Mouse (Mus musculus): ENCODE results near the gene Mark4. TPM values are rescaled to one million over a fixed set of nuclear protein-coding genes. Genes with fewer than 3 reads are reported as not detected.

The Mark4 gene
- polyA plus RNA-seq, 1 experiment from 2014 or later: 7.4 TPM

- peaks cover 9% of the 10 kb centered on the region for H3K36me3 ChIP-seq (ENCODE audit: insufficient read depth, low read length)
- no peak overlapping the region for H3K27ac ChIP-seq (ENCODE audit: low read length)
- H3K9ac ChIP-seq (replicated peaks; ENCODE audit: low read depth): no peak overlapping the region
- no peaks in the 10 kb centered on the region for H3K9me3 ChIP-seq (ENCODE audit: low read length)
- ATAC-seq: no peak
- no peaks in the 10 kb centered on the region for H3K4me1 ChIP-seq (ENCODE audit: insufficient read depth, low read depth, low read length)
- TF ChIP-seq EP300 (IDR thresholded peaks at IDR 0.05): no peak
- TF ChIP-seq CTCF (IDR thresholded peaks at IDR 0.05): no peak
- H3K4me2 ChIP-seq (replicated peaks; ENCODE audit: low read depth, low read length): no peak overlapping the region
- DNase-seq (ENCODE audit: low spot score): no peak
- WGBS: 70% methylated on average over 12 of the region's 12 CpGs
- H3K27me3 ChIP-seq (replicated peaks; ENCODE audit: insufficient read depth, low read length): no peaks in the 10 kb centered on the region
- H3K4me3 ChIP-seq (ENCODE audit: low read depth, low read length): no peak overlapping the region
Measured at GRCm38 (mm10) chr7:19449165-19449564, 9.5 kb downstream of the Mark4 start.

GRCm38 (mm10) chr7:19447689-19448088 is 10.9 kb downstream of the Mark4 start:
- no peak overlapping the region for H3K4me3 ChIP-seq (ENCODE audit: low read depth, low read length)
- H3K9ac ChIP-seq (replicated peaks; ENCODE audit: low read depth): no peak overlapping the region
- H3K27ac ChIP-seq (ENCODE audit: low read length): no peak overlapping the region
- H3K4me1 ChIP-seq (ENCODE audit: insufficient read depth, low read depth, low read length): no peaks in the 10 kb centered on the region
- DNase-seq (ENCODE audit: low spot score) (no peak), ATAC-seq (no peak)
- no peak for TF ChIP-seq CTCF (IDR thresholded peaks at IDR 0.05)
- no peak for TF ChIP-seq EP300 (IDR thresholded peaks at IDR 0.05)
- peaks cover 9% of the 10 kb centered on the region for H3K36me3 ChIP-seq (ENCODE audit: insufficient read depth, low read length)
- no peaks in the 10 kb centered on the region for H3K27me3 ChIP-seq (replicated peaks; ENCODE audit: insufficient read depth, low read length)
- 90% methylated on average over 16 of the region's 16 CpGs for WGBS
- no peak overlapping the region for H3K4me2 ChIP-seq (replicated peaks; ENCODE audit: low read depth, low read length)
- H3K9me3 ChIP-seq (ENCODE audit: low read length): no peaks in the 10 kb centered on the region

GRCm38 (mm10) chr7:19444801-19445200 is 13.8 kb downstream of the Mark4 start:
- TF ChIP-seq CTCF (IDR thresholded peaks at IDR 0.05) (no peak), EP300 (IDR thresholded peaks at IDR 0.05) (no peak)
- DNase-seq (ENCODE audit: low spot score): no peak
- no peak overlapping the region for H3K9ac ChIP-seq (replicated peaks; ENCODE audit: low read depth)
- H3K27ac ChIP-seq (ENCODE audit: low read length): no peak overlapping the region
- H3K27me3 ChIP-seq (replicated peaks; ENCODE audit: insufficient read depth, low read length): no peaks in the 10 kb centered on the region
- no peak for ATAC-seq
- no peak overlapping the region for H3K4me2 ChIP-seq (replicated peaks; ENCODE audit: low read depth, low read length)
- no peaks in the 10 kb centered on the region for H3K4me1 ChIP-seq (ENCODE audit: insufficient read depth, low read depth, low read length)
- H3K9me3 ChIP-seq (ENCODE audit: low read length): no peaks in the 10 kb centered on the region
- no peak overlapping the region for H3K4me3 ChIP-seq (ENCODE audit: low read depth, low read length)
- H3K36me3 ChIP-seq (ENCODE audit: insufficient read depth, low read length): peaks cover 9% of the 10 kb centered on the region
- WGBS: 75% methylated on average over 12 of the region's 12 CpGs

GRCm38 (mm10) chr7:19443344-19443743 is 15.3 kb downstream of the Mark4 start:
- WGBS: 38% methylated on average over 3 of the region's 3 CpGs
- Histone ChIP-seq H3K4me1 (ENCODE audit: insufficient read depth, low read depth, low read length) (no peaks in the 10 kb centered on the region), H3K9ac (replicated peaks; ENCODE audit: low read depth) (no peak overlapping the region), H3K4me3 (ENCODE audit: low read depth, low read length) (no peak overlapping the region), H3K36me3 (ENCODE audit: insufficient read depth, low read length) (peaks cover 6% of the 10 kb centered on the region), H3K27me3 (replicated peaks; ENCODE audit: insufficient read depth, low read length) (no peaks in the 10 kb centered on the region), H3K27ac (ENCODE audit: low read length) (no peak overlapping the region), H3K9me3 (ENCODE audit: low read length) (no peaks in the 10 kb centered on the region), H3K4me2 (replicated peaks; ENCODE audit: low read depth, low read length) (no peak overlapping the region)
- TF ChIP-seq CTCF (IDR thresholded peaks at IDR 0.05): peak; percentile 95
- no peak for TF ChIP-seq EP300 (IDR thresholded peaks at IDR 0.05)
- ATAC-seq (peak; percentile 18), DNase-seq (ENCODE audit: low spot score) (peak; percentile 82)

- H3K4me1 ChIP-seq (ENCODE audit: insufficient read depth, low read depth, low read length): no peaks in the 10 kb centered on the region
- DNase-seq (ENCODE audit: low spot score) (peak; percentile 46), ATAC-seq (peak; percentile 89)
- H3K9ac ChIP-seq (replicated peaks; ENCODE audit: low read depth): no peak overlapping the region
- H3K27me3 ChIP-seq (replicated peaks; ENCODE audit: insufficient read depth, low read length): no peaks in the 10 kb centered on the region
- H3K36me3 ChIP-seq (ENCODE audit: insufficient read depth, low read length): peaks cover 13% of the 10 kb centered on the region
- H3K4me3 ChIP-seq (ENCODE audit: low read depth, low read length): no peak overlapping the region
- peak; percentile 91 for TF ChIP-seq EP300 (IDR thresholded peaks at IDR 0.05)
- TF ChIP-seq CTCF (IDR thresholded peaks at IDR 0.05): no peak
- no peaks in the 10 kb centered on the region for H3K9me3 ChIP-seq (ENCODE audit: low read length)
- H3K4me2 ChIP-seq (replicated peaks; ENCODE audit: low read depth, low read length): no peak overlapping the region
- 63% methylated on average over 9 of the region's 9 CpGs for WGBS
- H3K27ac ChIP-seq (ENCODE audit: low read length): peak overlapping the region; percentile 43; the same call in 1 of the 2 replicates
Measured at GRCm38 (mm10) chr7:19441448-19442091, 17.1 kb downstream of the Mark4 start.

- Histone ChIP-seq H3K4me2 (replicated peaks; ENCODE audit: low read depth, low read length) (no peak overlapping the region), H3K9me3 (ENCODE audit: low read length) (no peaks in the 10 kb centered on the region), H3K4me3 (ENCODE audit: low read depth, low read length) (no peak overlapping the region), H3K36me3 (ENCODE audit: insufficient read depth, low read length) (peaks cover 40% of the 10 kb centered on the region), H3K4me1 (ENCODE audit: insufficient read depth, low read depth, low read length) (no peaks in the 10 kb centered on the region), H3K9ac (replicated peaks; ENCODE audit: low read depth) (no peak overlapping the region), H3K27me3 (replicated peaks; ENCODE audit: insufficient read depth, low read length) (no peaks in the 10 kb centered on the region), H3K27ac (ENCODE audit: low read length) (no peak overlapping the region)
- 88% methylated on average over 8 of the region's 9 CpGs for WGBS
- TF ChIP-seq EP300 (IDR thresholded peaks at IDR 0.05) (no peak), CTCF (IDR thresholded peaks at IDR 0.05) (no peak)
- DNase-seq (ENCODE audit: low spot score) (no peak), ATAC-seq (no peak)
Measured at GRCm38 (mm10) chr7:19437048-19437447, 21.6 kb downstream of the Mark4 start.

Measured in lung, postnatal 0 days (tissue).